Mouse (Mus musculus) cerebellum, adult 18-20 months (tissue): ENCODE measurements around the gene Tuba1a.

Experiments
- DNase-seq, 2 experiments: peaks; one replicate each; pipeline ENCODE4 v3.0.0; 2021

Gene Tuba1a

GRCm38 (mm10) chr15:98953401-98954356 lies at the start of gene Tuba1a, which contains the start of gene Gm49450:
Gene Tuba1a, minus strand, starts transcription at chr15:98953703.
Gene Gm49450, minus strand, starts transcription at chr15:98953551.
- DNase-seq, result peak; percentile 97

GRCm38 (mm10) chr15:99001451-99001931 lies 48.0 kb upstream of the Tuba1a start:
- DNase-seq, result no peak

- peak; percentile 56 to 63 for DNase-seq
These were observed 47.2 kb upstream of the Tuba1a start for GRCm38 (mm10) chr15:99000535-99001283.

DNA sequence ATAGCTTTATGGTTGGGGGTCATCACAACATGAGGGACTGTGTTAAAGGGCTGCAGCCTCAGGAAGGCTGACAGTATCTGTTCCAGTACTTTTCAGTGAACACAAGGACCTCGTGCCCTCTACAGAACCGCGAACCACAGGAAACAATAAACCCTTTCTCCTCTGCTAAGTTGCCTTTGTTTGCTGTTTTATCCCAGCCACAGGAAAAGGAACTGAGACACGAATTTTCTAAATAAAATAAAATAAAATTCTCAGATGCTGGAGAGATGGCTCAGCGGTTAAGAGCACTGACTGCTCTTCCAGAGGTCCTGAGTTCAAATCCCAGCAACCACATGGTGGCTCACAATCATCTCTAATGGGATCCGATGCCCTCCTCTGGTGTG lies 45.3 kb upstream of the Tuba1a start:
- DNase-seq, result no peak

DNA sequence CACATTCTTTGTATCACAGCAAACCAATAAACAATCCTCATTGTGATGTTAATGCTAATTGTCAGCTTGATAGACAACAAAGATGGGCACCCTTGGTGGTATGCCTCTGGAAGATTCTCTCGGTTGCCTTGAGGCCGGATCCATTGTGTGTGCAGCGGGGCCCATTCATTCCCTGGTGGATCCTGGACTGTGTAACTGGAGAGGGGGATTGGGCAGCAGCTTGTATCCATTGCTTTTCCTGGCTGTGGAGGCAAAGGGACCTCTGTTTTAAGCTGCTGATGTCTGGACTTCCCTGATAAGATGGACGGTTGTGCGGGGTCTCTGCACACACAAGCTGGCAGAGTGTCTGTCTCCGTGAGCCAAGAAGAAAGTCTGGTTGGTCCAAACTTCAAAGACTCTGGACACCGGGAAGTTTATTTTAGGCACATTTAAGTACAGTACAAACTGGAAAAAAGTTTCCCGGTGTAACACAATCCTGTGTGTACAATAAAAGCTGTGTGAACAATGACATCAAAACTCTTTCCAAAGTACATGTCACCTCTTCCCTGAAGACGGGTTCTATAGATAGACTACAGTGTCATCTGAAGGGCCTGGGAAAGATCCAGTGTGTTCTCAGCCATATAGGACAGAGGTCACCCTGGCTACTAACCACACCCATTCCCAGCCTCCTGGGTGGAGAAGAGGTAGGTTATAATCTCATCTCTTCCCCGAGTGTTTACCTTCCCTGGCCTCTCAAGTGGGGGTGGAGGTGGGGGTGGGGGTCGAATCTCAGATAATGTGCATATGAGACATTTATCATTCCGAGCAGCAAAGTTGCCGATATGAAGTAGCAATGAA lies 44.7 kb upstream of the Tuba1a start:
- no peak for DNase-seq

GRCm38 (mm10) chr15:98996840-98997239 lies 43.3 kb upstream of the Tuba1a start:
- no peak for DNase-seq

GRCm38 (mm10) chr15:98994957-98995520 lies 41.5 kb upstream of the Tuba1a start:
- DNase-seq, result no peak

DNA sequence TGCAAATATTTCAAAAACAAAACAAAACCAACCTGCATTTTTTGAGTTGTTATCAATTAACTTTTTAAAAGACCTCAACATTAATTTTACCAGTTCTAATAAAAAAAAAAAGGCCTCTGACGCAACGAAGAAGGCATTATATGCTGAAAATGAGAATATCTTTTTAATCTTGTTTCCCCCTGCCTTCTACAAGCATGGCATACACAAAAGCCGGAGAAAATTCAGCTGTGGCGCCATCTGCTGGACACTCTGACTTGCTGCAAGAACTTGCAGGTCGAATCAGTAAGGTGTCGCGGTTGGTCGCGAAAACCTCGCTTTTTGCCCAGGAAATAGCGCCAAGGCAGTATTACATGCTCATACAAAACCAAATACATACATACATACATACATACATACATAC lies 40.4 kb upstream of the Tuba1a start:
- DNase-seq, result peak; percentile 86 to 88

DNA sequence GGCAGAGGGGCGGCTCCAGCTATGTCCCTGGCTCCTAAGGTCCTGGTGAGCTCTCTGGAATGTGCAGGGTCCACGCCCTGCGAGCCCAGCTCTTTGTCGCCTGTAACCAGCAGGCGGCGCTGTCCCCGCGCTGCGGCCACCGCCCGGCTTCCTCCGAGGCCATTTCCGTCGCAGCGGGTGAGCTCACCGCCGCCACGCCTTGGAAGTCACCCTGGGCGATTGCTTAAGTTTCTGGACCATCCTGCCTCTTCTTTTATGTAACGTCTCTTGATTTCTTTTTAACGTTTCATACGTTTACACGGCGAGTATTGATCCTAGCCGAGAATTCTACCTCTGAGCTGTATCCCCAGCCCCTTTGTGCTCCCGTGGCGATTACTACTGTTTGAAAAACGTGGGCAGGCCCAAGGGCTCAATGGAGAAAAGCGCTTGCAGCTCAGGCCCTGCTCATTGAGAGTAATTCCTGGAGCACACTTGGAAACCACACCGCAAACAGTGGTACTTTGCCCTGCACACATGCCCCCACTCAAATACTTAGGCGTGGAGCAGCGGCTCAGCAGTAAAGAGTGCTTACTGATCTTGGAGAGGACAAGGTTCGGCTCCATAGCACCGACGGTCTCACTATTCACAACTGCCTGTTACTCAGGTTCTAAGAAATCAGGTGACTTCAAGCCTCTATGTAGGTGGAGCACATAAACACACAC lies 39.7 kb upstream of the Tuba1a start:
- DNase-seq, result peak; percentile 92 to 98

DNA sequence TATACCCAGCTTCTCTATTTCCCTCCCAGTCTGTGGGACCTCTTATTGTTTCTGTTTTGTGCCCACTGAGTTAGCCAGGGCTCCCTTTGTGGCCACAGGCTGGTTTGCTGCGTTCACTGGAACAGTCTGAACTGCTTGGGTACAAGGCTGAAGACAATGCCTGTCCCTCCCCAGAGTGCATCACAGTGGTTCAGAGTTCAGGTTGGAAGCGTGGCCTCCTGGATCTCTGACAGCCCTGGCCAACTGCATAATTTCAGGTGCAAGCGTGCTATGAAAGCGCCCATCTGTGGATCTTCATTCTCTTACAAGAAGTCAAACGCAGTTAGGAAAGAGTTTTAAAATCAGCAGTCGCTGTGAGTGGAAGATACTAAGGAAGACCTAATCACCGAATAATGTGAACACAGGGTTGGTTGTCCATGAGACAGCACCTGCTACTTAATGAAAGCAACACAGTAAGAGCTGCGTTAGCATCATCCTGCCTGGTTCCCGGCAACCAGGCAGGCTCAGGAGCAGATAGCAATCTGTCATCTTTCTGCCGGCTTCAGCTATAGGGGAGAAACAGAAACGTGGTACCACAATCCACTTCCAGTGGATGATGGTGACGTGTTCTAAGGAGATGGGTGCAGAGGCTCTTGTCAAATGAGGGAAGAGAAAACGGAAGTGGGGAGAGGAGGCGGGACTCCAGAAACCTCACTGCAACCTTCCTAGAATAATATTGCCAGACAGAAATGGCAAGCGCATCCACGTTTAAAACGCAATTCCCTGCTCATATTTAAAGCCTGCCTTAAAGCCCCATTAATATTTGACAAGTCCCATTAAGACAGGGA lies 38.8 kb upstream of the Tuba1a start:
- DNase-seq, result peak; percentile 69 to 74

- DNase-seq, result no peak
These were observed 38.1 kb upstream of the Tuba1a start for GRCm38 (mm10) chr15:98991540-98992050.

- peak in 1 of 2 experiments; percentile 40 for DNase-seq
These were observed 37.4 kb upstream of the Tuba1a start for GRCm38 (mm10) chr15:98990669-98991539.

DNA sequence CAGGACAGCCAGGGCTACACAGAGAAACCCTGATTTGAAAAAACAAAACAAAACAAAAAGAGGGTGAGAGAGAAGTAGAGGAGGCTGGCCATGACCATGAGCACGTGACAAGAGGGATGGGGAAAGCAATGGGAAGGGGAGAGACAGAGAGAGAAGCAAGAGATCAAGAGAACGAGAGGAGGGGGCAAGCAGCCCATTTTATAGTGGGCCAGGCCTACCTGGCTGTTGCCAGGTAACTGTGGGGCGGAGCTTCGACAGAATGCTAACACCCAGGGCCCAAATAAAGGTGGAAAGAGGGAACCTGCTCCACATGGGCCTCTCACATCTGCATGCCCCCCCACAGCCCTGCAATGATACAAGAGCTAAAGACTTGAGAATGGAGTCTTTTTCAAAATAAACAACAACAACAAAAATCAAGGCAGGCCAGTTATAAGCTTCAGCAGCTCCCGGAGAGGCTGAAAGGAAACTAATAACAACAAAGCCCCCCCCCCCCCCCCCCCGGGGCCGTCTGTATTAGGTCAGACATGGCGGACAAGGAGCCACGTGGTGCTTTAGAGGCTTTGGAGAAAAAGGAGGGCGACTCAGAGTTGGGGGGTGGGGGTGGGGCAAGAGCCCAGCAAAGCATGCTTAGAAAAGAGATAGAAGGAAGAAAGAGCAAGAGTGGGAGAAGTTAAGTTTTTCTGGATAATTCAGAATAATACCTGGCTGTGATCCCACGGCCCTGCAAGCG lies 36.4 kb upstream of the Tuba1a start:
- no peak for DNase-seq

- DNase-seq, result no peak
These were observed 35.3 kb upstream of the Tuba1a start for GRCm38 (mm10) chr15:98988787-98989186.

GRCm38 (mm10) chr15:98987661-98988181 lies 34.2 kb upstream of the Tuba1a start:
- no peak for DNase-seq

DNA sequence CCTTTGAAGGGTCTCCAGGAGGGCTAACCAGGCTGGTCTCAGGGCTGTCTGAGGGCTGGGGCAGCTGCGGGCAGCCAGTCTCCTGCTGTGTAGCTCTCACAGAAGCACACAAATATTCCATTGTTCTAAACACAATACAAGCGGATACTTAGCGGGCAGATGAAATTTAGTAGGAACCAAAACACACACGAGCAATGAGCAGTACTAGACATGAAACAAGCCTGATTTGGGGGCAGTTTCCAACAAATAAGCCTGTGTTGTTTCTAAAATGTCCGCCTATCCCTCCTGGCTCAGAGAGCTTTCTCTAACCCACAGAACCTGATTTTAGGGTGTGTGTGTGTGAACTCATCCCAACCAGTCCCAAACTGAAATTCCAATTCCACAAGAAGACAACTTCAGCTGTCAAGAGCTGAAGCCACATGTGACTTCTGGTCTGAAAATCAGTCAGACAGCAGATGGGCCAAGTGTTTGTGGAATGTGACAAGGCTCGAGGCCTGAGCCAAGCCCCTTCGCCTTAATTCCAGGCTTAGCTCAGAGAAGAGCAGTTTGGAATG lies 33.7 kb upstream of the Tuba1a start:
- no peak for DNase-seq

DNA sequence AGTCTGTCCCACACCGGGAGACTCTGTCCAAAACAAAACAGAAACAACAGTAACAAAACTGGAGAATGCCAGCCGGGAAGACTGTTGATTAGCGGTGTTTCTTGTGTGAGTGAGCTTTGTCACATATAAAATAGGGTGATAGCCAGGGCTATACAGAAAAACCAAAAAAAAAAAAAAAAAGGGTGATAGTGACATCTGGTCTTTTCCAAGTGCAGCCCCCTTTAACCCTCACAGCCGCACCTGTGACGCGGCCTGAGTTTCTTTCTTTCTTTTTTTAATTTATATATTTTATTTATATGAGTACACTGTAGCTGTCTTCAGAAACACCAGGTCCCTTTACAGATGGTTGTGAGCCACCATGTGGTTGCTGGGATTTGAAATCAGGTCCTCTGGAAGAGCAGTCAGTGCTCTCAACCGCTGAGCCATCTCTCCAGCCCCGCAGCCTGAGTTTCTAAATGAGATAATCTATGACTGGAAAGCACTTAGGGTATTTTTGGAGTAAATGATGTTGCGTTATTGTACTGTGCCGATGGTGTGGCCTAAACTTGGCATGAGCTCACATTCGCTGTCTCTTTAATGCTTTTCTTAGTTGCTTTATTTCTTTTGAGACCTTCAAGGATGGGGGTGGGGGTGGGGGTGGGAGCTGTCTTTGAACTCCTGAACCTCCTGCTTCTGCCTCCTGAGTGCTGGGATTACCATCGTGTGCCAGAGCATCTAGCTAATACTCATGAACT lies 32.6 kb upstream of the Tuba1a start:
- DNase-seq, result no peak
